Mouse (Mus musculus): ENCODE data around the gene Duox2. TPM values are rescaled to one million over a fixed set of nuclear protein-coding genes. Genes with fewer than 3 reads are reported as not detected.
"Not testable (repeated sequence)": the region's sequence is repeated elsewhere in the genome, so short reads cannot be mapped to it uniquely, and the experiment has no call there.

Duox2 gene
- total RNA-seq (2014; rRNA removed; ENCODE audit: low replicate concordance) (0.04 and 3.7 TPM in 2 replicates), polyA plus RNA-seq (2015; fragmentation: Nextera tagmentation; extraction: Ambion mirVana) (0.08 and 0.23 TPM in 2 replicates)

DNA sequence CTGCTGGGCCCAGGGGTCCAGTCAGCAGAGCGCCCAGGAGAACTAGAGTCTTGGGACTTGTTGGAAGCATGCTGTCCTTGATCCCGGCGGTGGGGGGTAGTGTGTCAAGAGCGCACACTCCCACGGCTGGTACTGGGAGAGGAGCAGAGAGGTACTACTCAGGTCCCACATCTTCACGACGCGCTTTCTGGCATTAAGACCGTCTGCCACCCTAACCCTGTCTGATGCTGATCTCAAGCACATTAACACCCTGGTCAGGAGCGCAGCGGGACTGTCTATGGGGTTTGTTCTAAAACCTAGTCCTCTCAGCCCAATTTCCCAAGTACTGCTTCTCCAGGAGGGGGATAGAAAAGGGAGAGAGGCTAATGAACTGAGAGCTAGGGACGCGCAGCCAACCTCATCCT, at the start of gene Duox2:
Gene Duox2 (minus strand): TSS at position 354 of the 404 bp plus-strand sequence.
- TF ChIP-seq EP300 (IDR thresholded peaks at IDR 0.05; ENCODE audit: low read depth) (no peak), CTCF (IDR thresholded peaks at IDR 0.05; ENCODE audit: low read depth) (no peak)
- ATAC-seq (ENCODE audit: insufficient read depth, low read depth) (no peak), DNase-seq (ENCODE audit: low spot score) (no peak)
- no peaks in the 10 kb centered on the region for H3K36me3 ChIP-seq (replicated peaks; ENCODE audit: control insufficient read depth, insufficient read depth, low read length)
- WGBS, result 2% methylated on average over 13 of the region's 13 CpGs
- H3K4me3 ChIP-seq (ENCODE audit: low read depth, low read length), result peak within 1 kb of the TSS; percentile 38
- no peak within 1 kb of the TSS for H3K27ac ChIP-seq (ENCODE audit: low read depth)
- H3K9ac ChIP-seq (replicated peaks; ENCODE audit: low read depth, low read length), result no peak within 1 kb of the TSS
- H3K4me2 ChIP-seq (ENCODE audit: low read depth, low read length), result peak within 1 kb of the TSS; percentile 58
- H3K27me3 ChIP-seq (ENCODE audit: control insufficient read depth, insufficient read depth, low read length), result peaks cover 87% of the 10 kb centered on the region
- H3K9me3 ChIP-seq (replicated peaks; ENCODE audit: control insufficient read depth, low read length), result no peaks in the 10 kb centered on the region
- H3K4me1 ChIP-seq (ENCODE audit: control insufficient read depth, insufficient read depth), result peaks cover 23% of the 10 kb centered on the region

DNA sequence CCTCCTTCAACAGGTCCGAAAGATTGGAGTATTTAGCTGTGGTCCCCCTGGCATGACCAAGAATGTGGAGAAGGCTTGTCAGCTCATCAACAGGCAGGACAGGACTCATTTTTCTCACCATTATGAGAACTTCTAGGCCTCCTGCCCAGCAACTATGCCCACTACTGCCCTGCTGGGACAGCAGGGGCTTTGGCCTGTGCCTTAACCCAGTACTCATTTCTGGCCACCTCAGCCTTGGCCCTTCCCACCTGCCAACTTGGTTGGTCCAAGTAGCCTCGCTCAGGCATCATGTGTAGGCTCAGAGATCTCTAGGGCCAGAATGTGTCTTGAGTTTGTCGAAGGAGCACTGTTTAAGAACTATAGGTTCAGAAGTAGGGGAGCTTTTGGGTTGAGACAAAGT, 49.0 kb upstream of the Duox2 start:
- Histone ChIP-seq H3K4me2 (ENCODE audit: low read depth, low read length) (no peak overlapping the region), H3K4me1 (ENCODE audit: control insufficient read depth, insufficient read depth) (peaks cover 8% of the 10 kb centered on the region), H3K9me3 (replicated peaks; ENCODE audit: control insufficient read depth, low read length) (no peaks in the 10 kb centered on the region), H3K4me3 (ENCODE audit: low read depth, low read length) (no peak overlapping the region), H3K9ac (replicated peaks; ENCODE audit: low read depth, low read length) (no peak overlapping the region), H3K27me3 (ENCODE audit: control insufficient read depth, insufficient read depth, low read length) (peaks cover 4% of the 10 kb centered on the region; the same call in 1 of the 2 replicates), H3K36me3 (replicated peaks; ENCODE audit: control insufficient read depth, insufficient read depth, low read length) (no peaks in the 10 kb centered on the region), H3K27ac (ENCODE audit: low read depth) (no peak overlapping the region)
- TF ChIP-seq EP300 (IDR thresholded peaks at IDR 0.05; ENCODE audit: low read depth), result no peak
- no peak for TF ChIP-seq CTCF (IDR thresholded peaks at IDR 0.05; ENCODE audit: low read depth)
- DNase-seq (ENCODE audit: low spot score) (no peak), ATAC-seq (ENCODE audit: insufficient read depth, low read depth) (no peak)
- WGBS, result 86% methylated on average over 3 of the region's 3 CpGs

DNA sequence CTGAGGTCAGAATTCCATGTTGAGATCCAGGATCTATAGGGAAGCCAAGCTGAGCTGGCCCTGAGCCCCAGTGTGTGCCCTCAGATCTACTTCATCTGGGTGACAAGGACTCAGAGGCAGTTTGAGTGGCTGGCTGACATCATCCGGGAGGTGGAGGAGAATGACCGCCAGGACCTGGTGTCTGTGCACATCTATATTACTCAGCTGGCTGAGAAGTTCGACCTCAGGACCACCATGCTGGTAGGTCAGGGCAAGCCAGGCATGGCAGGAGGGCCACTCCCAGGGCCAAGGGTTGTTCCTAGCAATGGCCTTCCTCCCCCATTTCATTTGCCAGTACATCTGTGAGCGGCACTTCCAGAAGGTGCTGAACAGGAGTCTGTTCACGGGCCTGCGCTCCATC, 47.9 kb upstream of the Duox2 start:
- WGBS, result 75% methylated on average over 6 of the region's 6 CpGs
- not testable (repeated sequence) for H3K9ac ChIP-seq (replicated peaks; ENCODE audit: low read depth, low read length); H3K27me3 ChIP-seq (ENCODE audit: control insufficient read depth, insufficient read depth, low read length); H3K4me2 ChIP-seq (ENCODE audit: low read depth, low read length); H3K4me3 ChIP-seq (ENCODE audit: low read depth, low read length); DNase-seq (ENCODE audit: low spot score); H3K4me1 ChIP-seq (ENCODE audit: control insufficient read depth, insufficient read depth); H3K36me3 ChIP-seq (replicated peaks; ENCODE audit: control insufficient read depth, insufficient read depth, low read length); H3K27ac ChIP-seq (ENCODE audit: low read depth); H3K9me3 ChIP-seq (replicated peaks; ENCODE audit: control insufficient read depth, low read length); ATAC-seq (ENCODE audit: insufficient read depth, low read depth)

DNA sequence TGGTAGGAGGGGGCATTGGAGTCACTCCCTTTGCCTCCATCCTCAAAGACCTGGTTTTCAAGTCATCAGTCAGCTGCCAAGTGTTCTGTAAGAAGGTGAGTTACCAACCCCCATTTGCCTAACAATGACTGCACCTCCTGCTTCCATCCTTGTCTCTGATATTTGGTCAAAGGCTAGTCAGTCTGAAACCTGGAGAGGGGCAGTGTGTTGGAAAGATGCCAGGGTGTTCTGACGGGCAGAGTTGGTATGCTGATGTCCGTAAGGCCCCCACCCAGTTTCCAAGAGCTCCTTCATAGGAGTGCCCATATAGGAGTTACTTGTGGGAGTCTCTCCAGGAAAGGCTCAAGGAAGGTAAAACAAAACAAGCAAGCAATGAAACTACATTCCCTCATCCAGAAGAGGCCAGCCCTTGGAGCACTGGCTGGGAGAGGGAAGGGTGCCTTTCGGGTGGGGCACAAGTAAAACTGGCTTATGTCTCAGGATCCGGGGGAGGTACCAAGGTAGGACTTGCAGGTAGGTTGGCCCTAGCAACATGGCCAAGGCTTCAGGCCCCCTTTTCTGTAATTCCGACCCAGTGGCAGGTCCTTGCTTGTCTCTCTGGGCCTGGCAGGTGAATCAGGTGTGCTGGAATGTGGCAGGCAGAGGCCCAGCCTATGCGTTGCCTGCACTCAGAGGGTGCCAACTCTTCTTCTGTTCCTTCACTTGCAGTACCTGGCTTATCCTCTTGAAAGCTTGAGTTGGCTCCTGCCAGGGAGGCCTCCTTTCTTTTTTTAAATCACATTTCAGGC, 47.1 kb upstream of the Duox2 start:
- no peak for DNase-seq (ENCODE audit: low spot score)
- no peak for ATAC-seq (ENCODE audit: insufficient read depth, low read depth)
- H3K27me3 ChIP-seq (ENCODE audit: control insufficient read depth, insufficient read depth, low read length), result peaks cover 4% of the 10 kb centered on the region; the same call in 1 of the 2 replicates
- H3K9me3 ChIP-seq (replicated peaks; ENCODE audit: control insufficient read depth, low read length), result no peaks in the 10 kb centered on the region
- no peak overlapping the region for H3K9ac ChIP-seq (replicated peaks; ENCODE audit: low read depth, low read length)
- H3K36me3 ChIP-seq (replicated peaks; ENCODE audit: control insufficient read depth, insufficient read depth, low read length), result no peaks in the 10 kb centered on the region
- no peak overlapping the region for H3K27ac ChIP-seq (ENCODE audit: low read depth)
- H3K4me2 ChIP-seq (ENCODE audit: low read depth, low read length), result no peak overlapping the region
- no peak overlapping the region for H3K4me3 ChIP-seq (ENCODE audit: low read depth, low read length)
- peaks cover 5% of the 10 kb centered on the region for H3K4me1 ChIP-seq (ENCODE audit: control insufficient read depth, insufficient read depth)
- WGBS, result 72% methylated on average over 6 of the region's 6 CpGs
- TF ChIP-seq CTCF (IDR thresholded peaks at IDR 0.05; ENCODE audit: low read depth) (no peak), EP300 (IDR thresholded peaks at IDR 0.05; ENCODE audit: low read depth) (no peak)

DNA sequence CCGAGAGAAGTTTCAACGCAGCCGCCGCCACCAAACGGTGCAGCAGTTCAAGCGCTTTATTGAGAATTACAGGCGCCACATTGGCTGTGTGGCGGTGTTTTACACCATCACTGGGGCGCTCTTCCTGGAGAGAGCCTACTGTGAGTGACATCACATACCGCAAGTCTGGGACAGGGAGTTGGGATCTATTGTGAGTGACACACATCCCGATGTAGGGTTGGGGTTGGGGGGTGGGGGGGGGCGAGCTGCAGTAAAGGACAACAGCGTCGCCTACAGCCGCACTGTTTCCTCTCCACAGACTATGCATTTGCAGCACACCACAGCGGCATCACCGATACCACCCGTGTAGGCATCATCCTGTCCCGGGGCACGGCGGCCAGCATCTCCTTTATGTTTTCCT, 39.0 kb upstream of the Duox2 start:
- H3K4me1 ChIP-seq (ENCODE audit: control insufficient read depth, insufficient read depth), result no peaks in the 10 kb centered on the region
- 58% methylated on average over 21 of the region's 21 CpGs for WGBS

DNA sequence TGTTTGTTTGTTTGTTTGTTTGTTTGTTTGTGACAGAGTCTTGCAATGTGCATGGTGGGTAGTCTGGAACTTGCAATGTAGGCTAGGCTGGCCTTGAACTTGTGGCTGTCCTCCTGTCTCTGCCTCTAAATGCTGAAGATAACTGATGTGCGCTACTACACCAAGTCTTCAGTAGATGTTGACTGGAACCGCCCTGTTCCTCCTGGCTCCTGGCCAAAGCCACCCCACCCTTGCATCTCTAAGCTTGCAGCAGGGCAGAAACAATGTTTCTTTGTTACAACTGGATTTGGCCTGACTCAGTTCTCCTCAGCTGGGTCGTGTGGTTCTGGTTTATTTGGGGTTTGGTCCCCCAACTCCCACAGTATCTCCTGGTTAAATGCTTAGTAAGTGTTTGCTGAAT, 35.9 kb upstream of the Duox2 start:
- Histone ChIP-seq H3K36me3 (replicated peaks; ENCODE audit: control insufficient read depth, insufficient read depth, low read length) (no peaks in the 10 kb centered on the region), H3K27me3 (ENCODE audit: control insufficient read depth, insufficient read depth, low read length) (no peaks in the 10 kb centered on the region), H3K9me3 (replicated peaks; ENCODE audit: control insufficient read depth, low read length) (no peaks in the 10 kb centered on the region), H3K9ac (replicated peaks; ENCODE audit: low read depth, low read length) (no peak overlapping the region), H3K4me3 (ENCODE audit: low read depth, low read length) (no peak overlapping the region), H3K27ac (ENCODE audit: low read depth) (no peak overlapping the region), H3K4me2 (ENCODE audit: low read depth, low read length) (no peak overlapping the region), H3K4me1 (ENCODE audit: control insufficient read depth, insufficient read depth) (no peaks in the 10 kb centered on the region)
- TF ChIP-seq CTCF (IDR thresholded peaks at IDR 0.05; ENCODE audit: low read depth) (no peak), EP300 (IDR thresholded peaks at IDR 0.05; ENCODE audit: low read depth) (no peak)
- ATAC-seq (ENCODE audit: insufficient read depth, low read depth) (no peak), DNase-seq (ENCODE audit: low spot score) (no peak)
- WGBS, result 49% methylated on average over 3 of the region's 3 CpGs

More for the DNA sequence above, 39.0 kb upstream of the Duox2 start:
- ATAC-seq (ENCODE audit: insufficient read depth, low read depth) (no peak), DNase-seq (ENCODE audit: low spot score) (no peak)
- no peak overlapping the region for H3K27ac ChIP-seq (ENCODE audit: low read depth)
- H3K9ac ChIP-seq (replicated peaks; ENCODE audit: low read depth, low read length), result no peak overlapping the region
- H3K36me3 ChIP-seq (replicated peaks; ENCODE audit: control insufficient read depth, insufficient read depth, low read length), result no peaks in the 10 kb centered on the region
- H3K4me3 ChIP-seq (ENCODE audit: low read depth, low read length), result no peak overlapping the region
- H3K9me3 ChIP-seq (replicated peaks; ENCODE audit: control insufficient read depth, low read length), result no peaks in the 10 kb centered on the region
- no peak overlapping the region for H3K4me2 ChIP-seq (ENCODE audit: low read depth, low read length)
- no peaks in the 10 kb centered on the region for H3K27me3 ChIP-seq (ENCODE audit: control insufficient read depth, insufficient read depth, low read length)
- TF ChIP-seq CTCF (IDR thresholded peaks at IDR 0.05; ENCODE audit: low read depth) (no peak), EP300 (IDR thresholded peaks at IDR 0.05; ENCODE audit: low read depth) (no peak)
